Mouse (Mus musculus) activated CD4-positive, CD25-positive, alpha-beta regulatory T cell, adult 4 months (primary cell): ENCODE measurements around the gene Ifnab. TPM values are rescaled to one million over a fixed set of nuclear protein-coding genes. Genes with fewer than 3 reads are reported as not detected.

Experiments used
- ATAC-seq: one replicate; pipeline ENCODE4 v1.8.0; 2017
- polyA plus RNA-seq, 2 experiments: library from polyadenylated mRNA; unstranded; fragments of 100-300 nt; shearing (Covaris generic); gene quantifications; one replicate each; pipeline ENCODE4 v1.2.1; 2017

Gene Ifnab
- not detected for polyA plus RNA-seq

DNA sequence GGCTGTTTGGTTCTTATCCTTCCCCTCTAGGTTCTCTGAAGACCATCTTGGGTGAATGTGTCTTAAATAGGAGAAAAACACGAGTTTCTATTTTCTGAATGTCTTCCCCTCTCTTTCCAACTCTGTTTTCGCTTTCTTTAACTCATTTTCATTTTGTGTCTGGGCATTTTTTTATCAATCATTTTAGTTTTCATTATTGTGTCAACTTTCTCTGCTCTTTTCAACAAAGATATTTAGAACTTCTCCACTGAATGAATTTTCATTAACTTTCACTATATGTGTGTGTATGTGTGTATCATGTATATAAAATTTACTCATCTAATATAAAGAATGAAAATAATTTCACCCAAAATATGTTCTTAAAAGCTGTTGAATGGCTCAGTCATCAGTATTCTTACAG, at the start of gene Ifnab:
TSS of gene Ifnab (minus strand) at position 101 of the 400 bp plus-strand sequence.
- no peak for ATAC-seq

DNA sequence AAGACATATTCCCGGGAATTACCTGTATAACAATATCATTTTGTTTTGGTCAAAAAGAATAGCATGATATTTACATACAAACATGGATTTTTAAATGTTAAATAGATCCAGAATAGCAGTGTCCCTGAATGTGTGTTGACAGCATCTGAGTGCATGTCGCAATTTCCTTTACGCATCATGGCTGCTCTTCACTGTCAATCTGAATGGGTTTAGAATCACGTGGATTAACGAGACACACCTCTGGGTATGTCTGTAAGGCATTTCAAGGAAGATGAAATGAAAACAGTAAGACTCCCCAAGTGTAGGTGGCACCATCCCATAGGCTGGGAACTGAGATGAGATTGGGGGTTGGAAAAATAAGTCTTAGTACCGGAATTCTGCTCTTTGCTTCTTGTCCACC, 47.9 kb upstream of the Ifnab start:
- no peak for ATAC-seq

DNA sequence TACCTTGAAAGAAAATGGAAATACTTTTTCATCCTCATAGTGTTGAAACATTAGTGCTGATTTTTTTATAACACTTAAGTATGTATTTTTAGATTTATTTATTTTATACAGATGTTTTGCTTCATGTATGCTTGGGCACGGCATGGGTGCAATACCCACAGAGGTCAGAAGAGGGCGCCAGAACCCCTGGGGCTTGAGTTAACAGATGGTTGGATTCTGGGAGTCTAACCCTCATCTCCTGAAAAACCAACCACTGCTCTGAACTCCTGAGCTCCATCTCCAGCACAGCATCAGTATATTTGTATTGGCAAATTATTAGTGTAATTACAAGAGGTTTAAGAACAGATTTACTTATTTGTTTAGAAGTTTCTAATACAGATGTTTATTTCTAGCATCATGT, 47.3 kb upstream of the Ifnab start:
- peak; percentile 79 for ATAC-seq

DNA sequence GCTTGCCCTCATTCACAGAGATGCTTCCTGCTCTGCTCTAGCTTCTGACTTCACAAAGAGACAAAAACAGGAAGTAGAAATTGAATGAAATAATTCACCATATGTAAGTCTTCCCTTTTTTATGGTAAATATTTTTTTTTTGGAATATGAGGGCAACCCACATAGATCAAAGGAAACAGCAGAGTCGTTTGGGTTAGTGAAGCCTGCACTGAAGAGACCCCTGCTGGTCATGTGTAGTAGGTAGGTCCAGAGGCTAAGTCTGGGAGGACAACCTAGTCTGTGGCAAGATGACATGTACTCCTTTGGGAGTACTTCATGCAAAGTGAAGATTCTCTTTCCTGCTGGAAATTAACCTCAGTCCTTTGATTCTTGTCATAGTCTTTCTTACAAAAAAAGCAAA, 36.2 kb upstream of the Ifnab start:
- peak; percentile 90 for ATAC-seq

DNA sequence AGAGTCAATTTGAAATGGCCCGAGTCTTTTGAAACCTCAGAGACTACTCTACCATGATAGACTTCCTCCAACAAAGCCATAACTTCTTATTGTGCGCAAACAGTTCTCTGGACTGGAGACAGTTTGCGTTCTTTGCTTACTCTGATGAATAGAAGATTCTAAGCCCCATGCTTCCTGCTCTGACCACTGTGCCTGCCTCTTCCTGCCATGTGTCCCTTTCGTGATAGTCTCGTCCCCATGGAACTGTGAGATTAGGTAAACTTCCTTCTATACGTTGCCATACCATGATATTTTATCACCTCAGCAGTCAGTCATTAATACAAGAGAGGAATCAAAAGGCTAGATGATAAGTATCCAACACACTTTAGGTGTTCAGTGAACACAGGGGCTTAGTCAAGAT, 35.6 kb upstream of the Ifnab start:
- no peak for ATAC-seq

DNA sequence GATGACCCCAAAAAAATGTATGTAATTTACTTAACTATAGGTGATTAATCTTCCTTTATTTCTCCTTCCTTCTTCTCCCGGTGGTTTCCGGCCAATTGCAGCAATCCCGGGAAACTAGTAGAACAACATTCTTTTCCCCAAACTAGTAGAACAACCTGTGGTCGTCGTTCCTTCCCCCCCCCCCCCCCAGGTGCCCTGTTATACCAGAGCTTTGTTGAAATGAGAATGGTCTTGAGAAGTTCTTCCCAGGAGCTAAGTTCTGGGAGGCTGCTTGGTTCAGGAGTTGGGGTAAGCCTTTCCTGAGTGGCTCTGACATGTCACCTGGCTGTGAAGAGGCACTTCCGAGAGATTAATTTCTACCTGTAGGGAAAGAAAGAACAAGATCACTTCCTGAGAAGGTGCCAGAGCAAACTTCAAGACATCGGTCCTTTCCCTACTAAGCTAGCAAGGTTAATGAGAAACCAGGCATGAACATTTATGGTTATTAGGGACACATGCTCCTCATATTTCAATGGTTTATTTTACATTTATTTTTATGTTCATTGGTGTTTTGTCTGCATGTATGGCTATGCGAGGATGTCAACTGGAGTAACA, 32.4 kb upstream of the Ifnab start:
- no peak for ATAC-seq

DNA sequence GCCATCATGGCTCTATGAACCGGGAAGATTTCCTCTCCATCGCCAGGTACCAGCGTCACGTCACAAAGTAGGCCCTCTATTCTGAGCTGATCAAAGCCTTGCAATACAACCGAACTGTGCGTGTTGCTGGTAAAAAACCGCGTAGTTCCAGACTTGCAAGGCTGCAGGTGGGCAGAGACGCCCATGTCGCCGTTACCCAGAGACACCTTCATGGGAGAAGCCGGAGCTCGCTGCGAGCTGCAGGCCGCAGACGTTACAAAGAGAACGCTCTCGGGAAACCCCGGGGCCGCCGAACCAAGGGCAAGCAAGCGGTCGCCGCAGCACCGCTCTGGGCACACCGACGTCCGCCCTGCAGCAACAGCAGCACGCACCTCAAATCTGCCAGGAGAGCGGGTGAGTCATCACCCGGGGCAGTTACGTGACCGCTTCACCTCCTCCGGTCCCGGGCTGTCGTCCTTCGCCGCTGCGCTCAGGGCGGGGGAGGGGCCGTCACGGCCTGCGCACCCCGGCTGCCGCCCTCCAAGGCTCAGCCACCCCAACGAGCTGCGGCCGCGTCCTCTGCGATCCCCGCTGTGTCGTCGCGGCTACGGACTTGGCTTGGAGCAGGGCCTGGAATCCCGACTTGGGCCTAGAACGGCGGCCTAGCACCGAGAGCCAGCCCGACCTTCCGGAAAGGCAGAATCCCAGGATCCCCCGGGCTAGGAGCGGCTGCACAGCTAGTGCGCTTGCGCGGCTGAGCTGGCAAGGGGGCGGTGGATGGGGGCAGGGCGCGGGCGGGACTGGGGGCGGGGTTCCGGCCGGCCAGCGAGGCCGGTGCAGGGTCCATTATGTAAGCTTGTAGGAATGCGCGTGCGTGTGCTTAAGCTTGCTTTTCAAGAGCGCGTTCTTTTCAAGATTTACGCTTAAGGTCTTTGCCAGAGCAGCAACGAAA, 30.9 kb upstream of the Ifnab start, which contains the start of the genes Gm26566 and Klhl9:
TSS of gene Gm26566 (plus strand) at position 15 of the 931 bp plus-strand sequence.
TSS of gene Klhl9 (minus strand) at position 675 of the 931 bp plus-strand sequence.
- peak; percentile 84 for ATAC-seq

DNA sequence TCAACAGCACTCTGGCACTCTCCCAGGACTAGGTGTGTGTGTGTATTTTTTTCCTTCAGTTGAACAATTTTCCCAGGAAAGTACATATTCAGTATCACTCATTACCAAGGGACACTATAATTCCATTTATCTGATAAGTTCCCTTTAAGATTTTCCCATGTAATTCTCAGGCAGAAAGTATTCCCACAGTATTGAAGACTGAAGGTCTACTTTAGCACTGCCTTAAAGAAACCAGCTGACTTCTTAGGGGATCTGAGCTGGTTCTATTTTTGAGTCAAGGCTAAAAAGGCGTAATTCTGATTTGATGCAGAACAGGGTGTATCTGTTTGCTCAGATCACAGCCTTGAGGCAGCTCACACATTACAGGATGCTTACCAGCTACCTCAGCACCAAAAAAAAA, 27.6 kb upstream of the Ifnab start:
- ATAC-seq: no peak

DNA sequence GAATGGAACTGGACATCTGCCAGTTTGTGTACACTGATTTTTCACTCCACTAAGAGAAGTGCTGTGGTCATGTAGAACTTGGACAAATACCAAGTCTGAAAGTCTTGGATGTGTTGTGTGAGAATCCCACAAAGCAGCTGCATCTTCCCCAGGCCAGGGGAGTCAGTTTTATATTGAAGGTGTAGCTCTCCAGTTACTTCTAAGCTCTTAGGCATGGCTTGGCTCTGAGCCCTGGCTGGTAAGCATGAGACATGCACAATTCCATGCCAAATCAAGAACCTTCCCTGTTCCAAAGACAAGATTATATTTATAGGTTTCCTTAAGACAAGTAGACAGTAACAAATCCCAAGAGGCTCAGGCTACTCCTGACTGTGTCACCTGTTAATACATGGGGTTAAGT, 23.9 kb upstream of the Ifnab start:
- ATAC-seq: no peak

DNA sequence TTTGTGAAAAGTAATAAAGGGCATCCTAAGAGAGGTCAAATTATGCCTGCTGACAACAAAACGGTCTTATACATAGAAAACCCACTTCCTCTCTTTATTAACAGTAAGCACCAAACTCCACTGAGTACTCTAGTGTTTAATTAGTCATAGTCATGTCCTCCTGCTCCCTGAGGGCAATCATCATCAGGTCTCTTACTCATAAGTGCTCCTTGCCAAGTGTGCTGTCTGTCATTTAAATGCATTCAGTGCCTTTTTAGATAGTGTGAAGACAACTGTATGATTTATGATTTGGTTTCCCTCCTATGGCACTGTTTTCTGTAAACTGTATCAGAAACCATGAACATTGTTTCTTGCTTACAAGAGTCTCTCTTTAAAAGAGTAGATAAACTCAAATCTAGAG, 23.1 kb upstream of the Ifnab start:
- ATAC-seq: no peak

DNA sequence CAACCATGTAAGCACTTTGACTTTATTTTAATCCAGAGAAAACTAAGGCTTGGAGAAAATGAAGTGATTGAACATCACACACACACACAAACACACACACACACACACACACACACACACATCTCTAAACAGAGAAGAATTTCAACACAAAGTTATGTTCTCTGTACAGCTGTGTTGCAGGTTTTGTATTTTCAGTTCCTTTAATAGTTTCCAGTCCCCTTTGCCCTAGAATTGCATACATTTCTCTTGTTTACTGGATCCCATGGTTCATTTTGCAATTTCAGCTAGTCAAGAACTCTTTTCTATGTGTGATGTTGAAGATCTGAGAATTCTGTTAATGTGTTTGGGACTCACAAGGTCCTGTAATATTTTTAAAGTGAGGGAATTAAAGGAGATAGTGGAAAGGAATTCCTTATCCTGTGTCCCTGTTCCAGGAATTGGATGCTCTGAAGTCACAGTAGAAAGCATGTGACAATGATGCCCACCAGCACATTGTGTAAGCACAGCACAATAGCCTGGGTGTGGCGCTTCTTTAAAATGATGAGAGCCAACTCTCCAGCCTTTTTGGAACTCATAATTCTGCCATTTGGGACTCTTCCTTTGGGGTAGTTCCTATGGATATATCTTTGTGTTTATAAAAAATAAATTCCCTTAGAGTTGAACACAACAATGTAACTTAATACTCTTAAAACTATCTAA, 16.1 kb upstream of the Ifnab start:
- no peak for ATAC-seq

DNA sequence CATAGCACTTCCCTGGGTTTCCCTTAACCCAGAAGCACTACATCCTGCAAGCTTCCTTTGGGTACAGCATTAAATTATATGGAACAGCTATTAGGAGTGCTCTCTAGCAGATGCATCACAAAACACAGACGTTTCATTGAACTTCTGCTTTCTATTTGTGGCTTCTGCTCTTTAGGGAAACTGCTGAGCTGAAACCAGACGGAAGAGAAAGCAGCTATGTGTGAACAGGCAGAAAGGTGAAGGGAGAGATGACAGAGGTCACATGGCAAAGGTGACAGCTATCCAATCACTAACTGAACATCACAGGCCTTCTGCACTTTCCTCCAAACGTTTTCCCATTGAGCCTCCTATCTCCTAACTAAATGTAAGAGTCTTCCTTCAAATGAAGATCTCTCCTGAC, 14.8 kb upstream of the Ifnab start:
- ATAC-seq: no peak

DNA sequence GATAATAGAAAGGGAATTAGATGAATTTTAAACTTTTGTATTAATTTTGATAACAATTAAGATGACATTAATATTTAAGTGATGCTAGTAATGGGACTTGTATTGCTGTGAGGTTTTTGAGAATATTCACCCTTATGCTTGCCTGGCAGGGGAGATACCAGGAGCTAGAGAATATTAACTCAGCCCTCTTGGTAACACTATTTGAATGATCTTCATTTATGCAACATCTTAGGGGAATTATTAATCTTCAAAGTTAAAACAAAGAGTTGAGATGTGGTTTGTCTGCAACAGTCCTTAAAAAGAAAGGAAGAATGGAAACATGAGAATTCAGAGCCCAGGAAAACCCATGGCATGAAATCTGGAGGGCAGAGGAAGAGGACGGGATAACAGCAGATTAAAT, 8.1 kb upstream of the Ifnab start:
- no peak for ATAC-seq

DNA sequence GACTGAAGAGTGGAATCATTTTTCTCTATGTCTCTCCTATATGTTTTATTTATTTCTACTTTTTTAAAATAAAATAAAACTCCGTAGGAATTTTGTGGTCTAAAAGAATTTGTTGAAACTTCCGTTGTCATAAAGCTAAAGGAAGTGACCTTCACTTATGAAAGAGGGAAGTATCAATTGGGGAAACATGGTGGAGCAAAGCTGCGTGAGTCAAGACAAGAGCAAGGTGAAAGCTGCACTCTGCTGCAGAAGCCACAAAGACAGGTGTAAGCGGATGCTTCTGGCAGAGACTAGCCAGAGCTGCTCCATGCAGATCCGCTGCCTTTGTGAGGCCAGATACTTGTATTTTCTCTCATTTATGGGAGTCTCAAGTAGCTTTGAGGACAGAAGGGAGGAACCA, 7.6 kb upstream of the Ifnab start:
- no peak for ATAC-seq

DNA sequence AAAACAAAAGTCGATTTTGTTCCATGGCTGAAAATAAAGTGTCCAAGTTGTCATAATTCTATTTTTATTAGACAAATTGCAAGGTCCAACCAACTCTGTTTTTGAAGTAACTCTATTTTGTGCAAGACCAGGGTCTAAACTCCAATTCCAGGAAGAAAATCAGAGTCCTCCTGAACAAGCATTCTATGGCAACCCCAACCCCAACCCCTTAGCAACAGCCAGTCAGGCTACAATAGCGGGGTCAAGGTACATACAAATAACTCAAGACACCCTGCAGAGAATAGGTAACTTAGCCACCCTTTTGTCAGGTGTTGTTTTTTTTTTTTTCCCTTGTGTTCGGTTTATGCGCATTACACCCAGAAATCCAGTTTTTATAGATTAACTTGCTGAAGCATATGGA, 6.6 kb upstream of the Ifnab start:
- ATAC-seq: no peak

DNA sequence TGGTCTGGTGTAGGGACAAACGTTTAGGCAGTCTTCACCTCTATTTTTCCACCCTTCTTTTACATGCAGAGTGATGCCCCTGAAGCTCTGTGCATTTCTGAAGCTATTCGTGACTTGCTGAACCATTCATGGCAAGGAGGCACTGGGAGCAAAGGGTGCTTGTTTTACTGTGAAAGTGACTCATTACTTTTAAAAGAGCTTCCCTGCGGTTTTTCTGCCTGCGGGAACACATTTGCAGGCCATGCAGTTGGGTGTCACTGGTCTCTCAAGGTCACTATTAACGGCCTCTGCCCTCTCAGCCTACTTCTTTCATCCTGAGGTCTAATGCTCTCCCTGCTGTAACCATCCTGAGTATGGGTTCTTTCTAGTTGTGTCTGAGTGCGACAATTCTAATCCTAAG, 5.9 kb upstream of the Ifnab start:
- ATAC-seq: no peak

DNA sequence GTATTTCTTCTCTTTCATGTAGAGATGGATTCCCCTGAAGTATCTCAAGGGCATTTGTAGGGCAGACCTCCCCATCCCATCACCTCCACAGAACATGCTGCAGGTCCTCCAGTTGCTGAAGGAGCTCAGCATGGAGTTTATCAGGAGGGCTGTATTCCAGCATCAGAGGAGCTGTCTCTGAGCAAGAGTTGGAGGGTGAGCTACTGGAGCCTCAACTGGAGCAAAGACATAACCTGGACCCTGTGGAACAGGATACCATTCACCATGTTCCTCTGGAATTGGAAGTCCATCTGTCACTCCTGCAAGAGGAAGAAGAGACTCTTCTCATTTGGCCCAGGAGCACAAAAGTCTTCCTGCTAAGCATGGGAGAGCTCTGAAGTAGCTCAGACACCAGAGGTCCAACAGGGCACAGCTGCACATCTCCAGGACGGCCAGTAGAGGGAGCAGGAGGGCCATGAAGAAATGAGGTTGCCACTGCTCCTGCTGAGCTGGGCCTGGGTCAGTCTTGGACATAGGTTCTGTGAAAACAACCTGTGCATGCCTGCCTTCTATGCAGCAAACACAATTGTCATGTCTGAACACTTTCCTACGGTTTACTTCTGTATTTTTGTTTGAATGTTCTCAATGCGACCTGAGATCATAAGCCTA, 5.2 kb upstream of the Ifnab start:
- peak; percentile 44 for ATAC-seq

DNA sequence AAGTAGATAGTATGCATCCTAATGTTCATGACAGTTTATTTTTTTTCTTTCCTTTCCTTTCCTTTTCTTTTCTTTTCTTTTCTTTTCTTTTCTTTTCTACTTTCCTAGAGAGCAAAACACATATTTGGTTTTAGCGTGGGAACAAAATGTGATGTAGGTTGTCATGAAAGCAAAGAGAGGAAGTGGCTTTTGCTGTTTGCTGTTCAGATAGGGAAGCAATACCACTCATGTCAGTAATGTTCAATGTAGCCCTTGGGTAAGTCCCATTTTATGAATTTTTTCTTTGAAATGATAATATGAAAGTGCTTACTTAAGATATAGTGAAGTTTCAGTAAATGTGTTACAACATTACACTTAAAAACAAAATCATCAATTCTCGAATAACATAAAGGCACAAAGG, 2.2 kb upstream of the Ifnab start:
- ATAC-seq: peak; percentile 70

DNA sequence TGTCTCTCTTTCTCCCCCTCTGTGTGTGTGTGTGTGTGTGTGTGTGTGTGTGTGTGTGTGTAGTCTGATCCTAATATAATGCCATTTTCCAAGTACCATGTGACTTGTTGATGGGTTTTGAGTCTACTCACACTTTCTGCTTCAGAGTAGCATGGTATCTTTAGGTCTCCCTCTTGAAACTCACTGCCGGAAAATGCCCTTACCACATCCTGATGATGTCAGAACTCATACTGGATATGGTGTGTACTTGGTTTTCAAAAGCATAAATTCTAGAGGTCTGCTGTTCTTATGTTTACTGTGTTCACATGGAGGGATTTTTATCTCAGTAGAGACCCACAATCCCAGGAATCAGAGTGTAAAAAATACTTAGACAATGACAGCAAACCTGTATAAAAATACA, 1.4 kb upstream of the Ifnab start:
- peak; percentile 86 for ATAC-seq

DNA sequence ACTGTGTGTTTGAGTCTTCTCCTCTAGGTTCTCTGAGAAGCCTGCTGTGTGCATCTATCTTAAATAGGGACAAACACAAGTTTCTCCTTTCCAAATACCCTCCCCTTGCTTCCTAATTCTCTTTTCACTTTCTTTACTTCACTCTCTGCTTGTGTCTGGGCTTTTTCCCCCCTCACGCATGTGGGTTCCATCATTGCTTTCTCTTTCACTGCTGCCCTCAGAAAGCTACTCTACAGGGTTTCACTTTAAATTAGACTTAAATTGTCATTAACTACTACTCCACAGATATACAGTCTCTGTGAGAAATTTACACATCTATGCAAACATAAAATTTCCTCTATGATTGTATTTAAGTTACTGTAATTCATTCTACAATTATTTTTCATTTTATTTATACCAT, 7.3 kb downstream of the Ifnab start, which contains the start of gene Ifna2:
TSS of gene Ifna2 (minus strand) at position 101 of the 400 bp plus-strand sequence.
- no peak for ATAC-seq

DNA sequence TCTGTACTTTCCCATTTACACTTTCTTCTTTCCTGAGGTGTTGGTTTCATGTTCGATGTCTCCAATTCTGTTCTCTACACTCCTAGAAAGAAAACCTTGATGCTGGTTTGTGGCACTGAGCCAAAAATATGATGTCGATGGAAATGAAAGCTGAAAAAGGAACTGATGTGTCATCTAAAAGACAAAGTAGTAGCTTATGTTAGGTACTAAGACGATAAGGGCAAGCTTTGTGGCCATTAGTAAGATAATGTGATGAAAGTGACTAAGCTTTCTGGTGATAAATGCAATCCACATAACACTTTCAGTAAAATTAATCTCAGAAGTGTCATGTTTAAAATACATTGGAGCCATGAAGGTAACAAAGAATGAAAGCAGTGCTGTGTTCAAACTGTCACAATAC, 9.8 kb downstream of the Ifnab start:
- ATAC-seq: no peak

DNA sequence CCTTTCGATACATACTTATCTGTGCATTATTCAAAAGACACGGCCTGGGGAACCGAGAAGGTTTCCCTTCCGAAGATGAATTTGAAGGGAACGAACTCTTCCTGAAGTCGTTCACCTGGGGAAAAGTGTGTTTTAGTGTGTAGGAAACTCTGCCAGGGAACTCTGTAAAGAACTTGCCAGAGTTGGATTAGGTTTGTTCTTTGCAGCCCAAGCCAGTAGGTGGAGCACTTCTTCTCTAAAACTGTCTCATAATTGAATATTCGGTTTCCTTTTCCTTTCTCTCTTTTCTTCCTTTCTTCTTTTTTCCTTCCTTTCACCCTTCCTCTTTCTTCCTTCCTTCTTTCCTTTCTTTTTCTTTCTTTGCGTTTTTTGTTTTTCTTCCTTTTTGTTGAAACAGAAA, 10.8 kb downstream of the Ifnab start:
- ATAC-seq: peak; percentile 57

DNA sequence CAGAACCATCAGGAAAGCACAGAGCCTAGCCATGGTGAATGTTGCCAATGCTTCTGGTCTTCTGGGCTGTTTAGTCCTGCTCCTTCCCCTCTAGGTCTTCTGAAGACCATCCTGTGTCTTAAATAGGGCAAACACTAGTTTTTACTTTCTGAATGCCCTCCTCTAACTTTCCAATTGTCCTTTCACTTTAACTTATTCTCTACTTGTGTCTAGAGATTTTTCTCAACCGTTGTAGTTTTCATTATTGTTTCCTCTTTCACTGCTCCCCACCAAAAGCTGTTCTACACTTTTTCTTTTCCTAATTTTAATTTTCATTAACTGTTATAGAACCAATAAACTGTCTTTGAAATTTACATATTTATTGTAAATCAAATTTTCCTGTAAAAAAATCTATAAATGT, 14.3 kb downstream of the Ifnab start, which contains the start of gene Ifna16:
TSS of gene Ifna16 (minus strand) at position 101 of the 400 bp plus-strand sequence.
- ATAC-seq: no peak
